Mouse (Mus musculus) splenic B cell, adult 2 months (primary cell): ENCODE data around the gene Cisd3.
"Not testable (repeated sequence)": the region's sequence is repeated elsewhere in the genome, so short reads cannot be mapped to it uniquely, and the experiment has no call there.

Experiments used
- DNase-seq: peaks from one replicate; pipeline ENCODE4 v3.0.0-alpha.2; 2011; ENCODE audit warnings: low read depth, low spot score
- H3K27me3 ChIP-seq: 2 replicates; pipeline ENCODE4 v1.6.1; 2012; ENCODE audit warnings: mild to moderate bottlenecking, low read length, moderate library complexity, mixed read lengths; ENCODE audit not compliant: control insufficient read depth, poor library complexity, insufficient read depth, severe bottlenecking
- H3K36me3 ChIP-seq: 2 replicates; pipeline ENCODE4 v1.6.1; 2012; ENCODE audit warnings: mild to moderate bottlenecking, low read length, moderate library complexity, mixed read lengths; ENCODE audit not compliant: control insufficient read depth, poor library complexity, insufficient read depth, severe bottlenecking

The Cisd3 gene

GRCm38 (mm10) chr11:97703039-97703826 lies 17.6 kb downstream of the Cisd3 start, which contains the start of gene Psmb3:
Gene Psmb3, plus strand, starts transcription at chr11:97703399.
- 0 out of 2 replicates have a peak, but pooled peaks cover 2% of the 10 kb centered on the region for H3K27me3 ChIP-seq
- H3K36me3 ChIP-seq, result peaks cover 5% of the 10 kb centered on the region
- peak; percentile 100 for DNase-seq

GRCm38 (mm10) chr11:97710067-97710466 lies 24.4 kb downstream of the Cisd3 start:
- H3K27me3 ChIP-seq, DNase-seq: not testable (repeated sequence)
- peaks cover 12% of the 10 kb centered on the region for H3K36me3 ChIP-seq

- Histone ChIP-seq H3K27me3 (no peaks in the 10 kb centered on the region), H3K36me3 (peaks cover 10% of the 10 kb centered on the region)
- DNase-seq, result no peak
These were observed 25.7 kb downstream of the Cisd3 start for GRCm38 (mm10) chr11:97711200-97711900.

GRCm38 (mm10) chr11:97712286-97712685 lies 26.7 kb downstream of the Cisd3 start:
- no peaks in the 10 kb centered on the region for H3K27me3 ChIP-seq

GRCm38 (mm10) chr11:97713896-97714295 lies 28.3 kb downstream of the Cisd3 start:
- no peak for DNase-seq
- Histone ChIP-seq H3K27me3 (no peaks in the 10 kb centered on the region), H3K36me3 (peaks cover 5% of the 10 kb centered on the region; the same call in 1 of the 2 replicates)

More at GRCm38 (mm10) chr11:97712286-97712685, 26.7 kb downstream of the Cisd3 start:
- H3K36me3 ChIP-seq, result peaks cover 9% of the 10 kb centered on the region
- DNase-seq, result no peak

- no peaks in the 10 kb centered on the region for H3K27me3 ChIP-seq
- no peak for DNase-seq
- H3K36me3 ChIP-seq, result peaks cover 4% of the 10 kb centered on the region; the same call in 1 of the 2 replicates
These were observed 28.7 kb downstream of the Cisd3 start for GRCm38 (mm10) chr11:97714356-97714755.

GRCm38 (mm10) chr11:97714784-97715760 lies 29.4 kb downstream of the Cisd3 start:
- Histone ChIP-seq H3K27me3 (no peaks in the 10 kb centered on the region), H3K36me3 (peaks cover 4% of the 10 kb centered on the region; the same call in 1 of the 2 replicates)
- DNase-seq, result no peak

GRCm38 (mm10) chr11:97716021-97716420 lies 30.4 kb downstream of the Cisd3 start:
- Histone ChIP-seq H3K36me3 (peaks cover 4% of the 10 kb centered on the region; the same call in 1 of the 2 replicates), H3K27me3 (no peaks in the 10 kb centered on the region)
- no peak for DNase-seq

GRCm38 (mm10) chr11:97717369-97718280 lies 32.0 kb downstream of the Cisd3 start:
- no peak for DNase-seq
- Histone ChIP-seq H3K27me3 (no peaks in the 10 kb centered on the region), H3K36me3 (peaks cover 7% of the 10 kb centered on the region)

- Histone ChIP-seq H3K36me3 (peaks cover 12% of the 10 kb centered on the region), H3K27me3 (no peaks in the 10 kb centered on the region)
- peak; percentile 68 for DNase-seq
These were observed 32.7 kb downstream of the Cisd3 start for GRCm38 (mm10) chr11:97718281-97718860.

GRCm38 (mm10) chr11:97719041-97719440 lies 33.4 kb downstream of the Cisd3 start:
- no peaks in the 10 kb centered on the region for H3K27me3 ChIP-seq
- DNase-seq, result peak; percentile 32
- peaks cover 16% of the 10 kb centered on the region for H3K36me3 ChIP-seq

- H3K27me3 ChIP-seq, result no peaks in the 10 kb centered on the region
These were observed 35.7 kb downstream of the Cisd3 start for GRCm38 (mm10) chr11:97721338-97721737.

GRCm38 (mm10) chr11:97723709-97724108 lies 38.1 kb downstream of the Cisd3 start:
- DNase-seq, result no peak
- Histone ChIP-seq H3K27me3 (no peaks in the 10 kb centered on the region), H3K36me3 (peaks cover 20% of the 10 kb centered on the region)

More at GRCm38 (mm10) chr11:97721338-97721737, 35.7 kb downstream of the Cisd3 start:
- H3K36me3 ChIP-seq, result peaks cover 18% of the 10 kb centered on the region
- no peak for DNase-seq
